ENCODE assay signal across 9 mouse cellular contexts in the genomic region with DNA sequence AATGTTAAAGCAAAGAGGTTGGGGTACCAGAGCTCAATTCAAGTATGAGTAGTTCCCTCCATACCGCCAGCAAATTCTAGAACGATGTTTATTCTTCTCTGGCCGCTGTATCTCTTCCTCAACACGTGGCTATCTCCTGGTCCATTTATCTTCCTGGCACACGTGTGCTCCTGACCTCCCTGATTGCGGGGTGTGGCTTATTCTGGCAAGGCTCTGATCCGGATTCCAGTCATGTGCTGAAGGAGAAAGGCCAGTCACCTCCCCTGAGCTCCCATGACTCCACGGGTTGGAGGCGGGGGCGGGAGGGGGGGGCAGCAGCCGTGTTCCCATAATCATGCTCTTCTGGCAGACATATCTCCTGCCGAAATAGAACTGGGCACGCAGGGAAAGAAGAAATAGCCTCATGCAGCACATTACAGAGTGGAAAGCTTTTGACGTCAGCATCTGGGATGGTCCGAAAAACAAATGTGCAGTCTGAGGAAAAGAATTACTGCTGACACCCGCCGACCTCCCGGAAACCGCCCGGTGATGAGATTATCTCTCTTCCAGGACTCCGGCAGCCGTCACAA.
DNase-seq lines count a peak whose midpoint lies in the region; ATAC-seq and TF ChIP-seq lines count a peak whose summit lies in the region.
"Had no signal": no experiment of that assay in that cellular context is flagged by ENCODE, and none has a peak within 500 bp of the region (broad histone marks: within the 10 kb centered on the region; RNA-seq: fewer than 3 reads in every experiment).

No protein-coding gene starts in this region.

- TF ChIP-seq EP300 in liver, embryonic 14.5 days (IDR thresholded peaks at IDR 0.05; ENCODE audit: low read depth) = no peak

- no peaks in the 10 kb centered on the region for H3K4me1 ChIP-seq in kidney, embryonic 16.5 days (ENCODE audit: insufficient read depth, low read length)
- peaks cover 7% of the 10 kb centered on the region for H3K4me1 ChIP-seq in heart, embryonic 16.5 days (ENCODE audit: control insufficient read depth, insufficient read depth, low read length)
- no peaks in the 10 kb centered on the region for H3K4me1 ChIP-seq in liver, embryonic 14.5 days (replicated peaks; ENCODE audit: control insufficient read depth in 2 of 2, insufficient read depth in 2 of 2, low read length in 1 of 2)
- H3K4me1 ChIP-seq in neural tube, embryonic 15.5 days = no peaks in the 10 kb centered on the region
- H3K4me1 ChIP-seq in forebrain, embryonic 12.5 days = no peaks in the 10 kb centered on the region

- H3K36me3 ChIP-seq in kidney, embryonic 16.5 days (ENCODE audit: insufficient read depth, low read length) = no peaks in the 10 kb centered on the region
- H3K36me3 ChIP-seq in heart, embryonic 16.5 days (ENCODE audit: control insufficient read depth, insufficient read depth) = no peaks in the 10 kb centered on the region
- no peaks in the 10 kb centered on the region for H3K36me3 ChIP-seq in liver, embryonic 14.5 days (replicated peaks; ENCODE audit: control insufficient read depth, insufficient read depth, low read depth)
- H3K36me3 ChIP-seq in neural tube, embryonic 15.5 days = no peaks in the 10 kb centered on the region
- H3K36me3 ChIP-seq in forebrain, embryonic 12.5 days (replicated peaks) = no peaks in the 10 kb centered on the region

- H3K9ac ChIP-seq in kidney, embryonic 16.5 days (replicated peaks; ENCODE audit: low read length) = no peak overlapping the region
- H3K9ac ChIP-seq in heart, embryonic 16.5 days (ENCODE audit: low read length) = no peak overlapping the region
- no peak overlapping the region for H3K9ac ChIP-seq in liver, embryonic 14.5 days (replicated peaks)
- no peak overlapping the region for H3K9ac ChIP-seq in neural tube, embryonic 15.5 days (replicated peaks)
- no peak overlapping the region for H3K9ac ChIP-seq in forebrain, embryonic 12.5 days

- ATAC-seq in kidney, embryonic 16.5 days (ENCODE audit: low FRiP score, low TSS enrichment) = no peak
- peak; percentile 87 for ATAC-seq in heart, embryonic 16.5 days (replicated peaks; ENCODE audit: extremely low read depth, insufficient read depth, low FRiP score)
- ATAC-seq in liver, embryonic 14.5 days (ENCODE audit: insufficient read depth) = peak; percentile 43
- ATAC-seq in neural tube, embryonic 15.5 days (ENCODE audit: low FRiP score) = no peak
- ATAC-seq in forebrain, embryonic 12.5 days (ENCODE audit: low FRiP score) = no peak

- peaks cover 6% of the 10 kb centered on the region for H3K9me3 ChIP-seq in kidney, embryonic 16.5 days (ENCODE audit: low read length)
- H3K9me3 ChIP-seq in heart, embryonic 16.5 days (replicated peaks; ENCODE audit: control insufficient read depth, low read length) = peaks cover 3% of the 10 kb centered on the region; the same call in 1 of the 2 replicates
- no peaks in the 10 kb centered on the region for H3K9me3 ChIP-seq in liver, embryonic 14.5 days (ENCODE audit: control insufficient read depth, low read length)
- no peaks in the 10 kb centered on the region for H3K9me3 ChIP-seq in neural tube, embryonic 15.5 days (replicated peaks)
- no peaks in the 10 kb centered on the region for H3K9me3 ChIP-seq in forebrain, embryonic 12.5 days

- H3K4me3 ChIP-seq in kidney, embryonic 16.5 days (ENCODE audit: low read length) = no peak overlapping the region
- H3K4me3 ChIP-seq in heart, embryonic 16.5 days (ENCODE audit: low read length) = no peak overlapping the region
- H3K4me3 ChIP-seq in liver, embryonic 14.5 days (ENCODE audit: insufficient read depth in 1 of 2, low read depth in 2 of 2, low read length in 2 of 2) = no peak overlapping the region
- H3K4me3 ChIP-seq in neural tube, embryonic 15.5 days (replicated peaks) = no peak overlapping the region
- no peak overlapping the region for H3K4me3 ChIP-seq in forebrain, embryonic 12.5 days (replicated peaks)

- 63% methylated on average over 22 of the region's 22 CpGs for WGBS in kidney, embryonic 16.5 days
- 38% methylated on average over 22 of the region's 22 CpGs for WGBS in heart, embryonic 16.5 days
- WGBS in liver, embryonic 14.5 days (ENCODE audit: insufficient replicate concordance) = 57% methylated on average over 22 of the region's 22 CpGs
- WGBS in neural tube, embryonic 15.5 days = 86% methylated on average over 22 of the region's 22 CpGs
- 91% methylated on average over 22 of the region's 22 CpGs for WGBS in forebrain, embryonic 12.5 days

- H3K27me3 ChIP-seq in kidney, embryonic 16.5 days (ENCODE audit: insufficient read depth, low read length) = no peaks in the 10 kb centered on the region
- no peaks in the 10 kb centered on the region for H3K27me3 ChIP-seq in heart, embryonic 16.5 days (ENCODE audit: control insufficient read depth, insufficient read depth, low read length)
- H3K27me3 ChIP-seq in liver, embryonic 14.5 days (ENCODE audit: control insufficient read depth, insufficient read depth, low read length) = no peaks in the 10 kb centered on the region
- H3K27me3 ChIP-seq in neural tube, embryonic 15.5 days (replicated peaks) = no peaks in the 10 kb centered on the region
- no peaks in the 10 kb centered on the region for H3K27me3 ChIP-seq in forebrain, embryonic 12.5 days

- peak; percentile 4 for DNase-seq in kidney, adult 11 months
- DNase-seq in adrenal gland, postnatal 36 days = peak; percentile 29 to 31
- DNase-seq in liver, embryonic 14.5 days (ENCODE audit: low read depth in 3 of 3, low spot score in 3 of 3) = no peak
- no peak for DNase-seq in urinary bladder, adult 18-20 months (ENCODE audit: low spot score in 2 of 2)
- DNase-seq: gastrocnemius, postnatal 14 days had no signal

- no peak for TF ChIP-seq CTCF in liver, embryonic 14.5 days (IDR thresholded peaks at IDR 0.05; ENCODE audit: low read depth)

- H3K27ac ChIP-seq in kidney, embryonic 16.5 days (ENCODE audit: low read length) = no peak overlapping the region
- no peak overlapping the region; the same call in 1 of the 2 replicates for H3K27ac ChIP-seq in heart, embryonic 16.5 days (ENCODE audit: low read length)
- no peak overlapping the region for H3K27ac ChIP-seq in liver, embryonic 14.5 days
- H3K27ac ChIP-seq in neural tube, embryonic 15.5 days (replicated peaks) = no peak overlapping the region
- H3K27ac ChIP-seq in forebrain, embryonic 12.5 days = no peak overlapping the region

- H3K4me2 ChIP-seq in kidney, embryonic 16.5 days (replicated peaks; ENCODE audit: low read depth, low read length) = no peak overlapping the region
- H3K4me2 ChIP-seq in heart, embryonic 16.5 days (ENCODE audit: low read depth, low read length) = peak overlapping the region; percentile 50
- no peak overlapping the region for H3K4me2 ChIP-seq in liver, embryonic 14.5 days (ENCODE audit: low read depth)
- H3K4me2 ChIP-seq in neural tube, embryonic 15.5 days = no peak overlapping the region
- H3K4me2 ChIP-seq in forebrain, embryonic 12.5 days = no peak overlapping the region

Comparison
In these comparisons a context has a peak if more than half of its experiments do, and no peak if none do; other contexts are left out.
1. DNase-seq: peak in kidney, adult 11 months (single experiment) and adrenal gland, postnatal 36 days (2 of 2); none in liver, embryonic 14.5 days (0 of 3) and urinary bladder, adult 18-20 months (0 of 2).
2. ATAC-seq: peak in heart, embryonic 16.5 days (single experiment) and liver, embryonic 14.5 days (single experiment); none in kidney, embryonic 16.5 days (single experiment), neural tube, embryonic 15.5 days (single experiment) and forebrain, embryonic 12.5 days (single experiment).